Mouse (Mus musculus) c-Kit-positive CD71-negative TER-119-negative erythroid progenitor cells, embryonic 14.5 days (primary cell): Measurements from ENCODE around the gene Sypl2.

Experiments used
- DNase-seq: peaks from one replicate; pipeline ENCODE4 v3.0.0-alpha.2; 2013; ENCODE audit warnings: low read depth

Gene Sypl2

DNA sequence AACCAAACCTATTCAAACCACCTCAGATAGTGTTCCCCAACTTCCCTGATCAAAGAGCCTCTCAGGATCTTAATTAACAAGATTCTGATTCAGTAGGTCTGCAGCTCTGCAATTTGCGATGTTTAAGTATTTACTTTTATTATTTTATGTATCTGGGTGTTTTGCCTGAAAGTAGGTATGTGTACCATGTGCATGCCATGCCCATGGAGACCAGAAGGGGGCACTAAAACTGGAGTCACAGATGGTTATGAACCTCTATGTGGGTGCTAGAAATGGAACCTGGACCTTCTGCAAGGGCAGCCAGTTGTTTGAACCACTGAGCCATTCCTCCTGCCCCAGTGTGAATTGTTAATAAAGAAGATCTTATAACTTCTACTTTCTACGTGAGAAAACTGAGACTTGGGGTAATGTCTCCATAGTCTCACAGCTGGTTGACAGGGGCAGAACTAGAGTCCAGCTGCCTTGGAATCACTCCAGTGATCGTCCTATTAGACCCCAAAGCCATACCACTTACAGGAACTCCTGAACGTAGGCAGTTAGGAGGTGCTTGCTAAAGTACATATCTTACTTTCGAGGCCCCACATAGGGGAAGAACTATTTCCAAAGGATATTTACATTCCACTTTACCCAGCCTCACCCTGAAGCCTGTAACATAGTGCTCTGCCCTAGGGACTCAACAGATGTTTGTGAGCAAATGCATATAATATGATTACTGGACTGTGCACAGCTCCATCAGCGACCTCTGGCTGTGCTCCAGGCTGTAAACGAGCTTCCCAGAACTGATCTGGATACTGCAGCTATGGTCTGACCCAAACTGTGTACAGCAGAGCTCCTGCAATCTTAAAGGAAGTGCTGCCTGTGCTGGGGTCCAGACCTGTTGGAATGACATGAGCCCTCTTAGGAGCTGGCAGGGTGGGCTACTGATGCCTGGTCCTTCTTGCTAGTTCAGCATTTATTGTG, 47.4 kb downstream of the Sypl2 start:
- no peak for DNase-seq

DNA sequence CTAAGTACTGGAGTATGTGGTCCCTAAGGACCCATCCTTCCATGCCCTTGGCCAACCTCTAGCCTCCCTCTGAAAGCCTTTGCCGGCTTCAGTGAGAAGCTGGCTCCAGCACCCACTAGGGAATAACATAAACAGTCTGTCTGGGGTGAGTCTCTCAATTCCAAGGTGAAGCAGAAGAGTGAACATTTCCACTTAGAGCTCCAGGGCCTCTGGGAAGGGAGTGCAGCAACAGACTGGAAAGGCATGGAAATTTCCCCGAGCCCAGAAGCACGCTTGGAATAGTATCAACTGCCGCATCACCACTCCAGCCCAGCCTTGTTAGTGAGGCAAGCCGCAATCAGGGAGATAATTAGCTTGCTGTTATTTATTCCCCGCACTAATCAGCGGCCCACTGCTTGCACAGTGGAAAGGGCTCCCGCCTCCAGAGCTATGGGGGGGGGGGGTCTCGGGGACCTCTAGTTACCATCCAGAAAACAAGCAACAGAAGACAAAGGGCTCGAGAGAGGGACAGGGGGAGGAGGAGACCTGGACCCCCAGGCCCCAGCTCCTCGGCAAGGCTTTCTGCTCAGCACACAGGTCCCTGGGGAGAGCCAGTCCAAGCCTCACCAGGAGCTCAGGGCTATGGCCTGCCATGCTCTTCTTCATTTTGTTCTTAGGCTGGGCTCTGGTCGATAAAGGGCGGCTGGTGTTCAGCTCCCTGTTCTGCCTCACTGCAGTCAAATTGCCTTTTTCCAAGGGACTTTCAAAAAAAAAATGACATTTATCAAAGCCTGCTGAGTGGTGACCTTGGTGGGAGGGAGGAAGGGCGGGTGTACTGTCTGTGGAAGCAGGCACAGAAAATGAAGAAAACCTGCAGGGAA, 51.5 kb downstream of the Sypl2 start:
- DNase-seq = no peak

DNA sequence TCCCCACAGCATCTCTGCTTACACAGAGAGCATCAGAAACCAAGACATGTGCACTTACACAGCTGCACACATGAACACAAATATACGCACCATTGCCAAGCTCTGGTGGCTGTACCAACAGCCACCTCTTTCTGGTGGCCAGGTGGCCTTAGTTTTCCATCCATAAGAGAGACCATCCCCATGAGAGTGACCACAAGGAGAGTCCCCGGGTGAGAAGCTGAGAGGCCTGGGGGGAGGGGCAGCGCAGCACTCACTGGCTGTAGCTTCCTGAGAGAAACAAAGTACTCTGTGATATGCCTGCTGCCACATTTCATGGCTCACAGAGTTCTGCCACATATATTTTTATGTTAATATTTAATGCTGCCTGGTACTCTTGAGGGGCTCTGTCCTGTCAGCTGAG, 57.2 kb downstream of the Sypl2 start:
- no peak for DNase-seq

DNA sequence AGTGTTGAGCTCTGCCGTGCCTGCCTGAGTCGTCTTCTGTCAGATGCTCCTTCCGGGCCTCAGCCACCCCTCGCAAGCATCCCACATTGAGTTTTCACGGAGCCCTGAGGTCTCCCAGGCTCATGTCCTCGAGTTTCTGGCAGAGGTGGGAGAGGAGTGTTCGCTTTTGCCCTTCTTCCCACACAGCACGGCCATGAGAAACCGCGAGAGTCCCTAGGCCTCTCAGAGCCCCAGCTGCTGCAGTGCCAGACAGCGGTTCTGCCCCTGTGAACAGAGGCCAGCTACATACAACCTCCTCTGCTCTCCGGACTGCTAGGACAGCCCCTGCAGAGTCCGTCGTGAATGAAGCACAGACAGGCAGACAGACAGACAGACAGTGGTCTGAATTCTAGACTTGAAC, 58.9 kb downstream of the Sypl2 start:
- no peak for DNase-seq

- DNase-seq = no peak
Measured at GRCm38 (mm10) chr3:108166486-108167211, 59.8 kb downstream of the Sypl2 start.

DNA sequence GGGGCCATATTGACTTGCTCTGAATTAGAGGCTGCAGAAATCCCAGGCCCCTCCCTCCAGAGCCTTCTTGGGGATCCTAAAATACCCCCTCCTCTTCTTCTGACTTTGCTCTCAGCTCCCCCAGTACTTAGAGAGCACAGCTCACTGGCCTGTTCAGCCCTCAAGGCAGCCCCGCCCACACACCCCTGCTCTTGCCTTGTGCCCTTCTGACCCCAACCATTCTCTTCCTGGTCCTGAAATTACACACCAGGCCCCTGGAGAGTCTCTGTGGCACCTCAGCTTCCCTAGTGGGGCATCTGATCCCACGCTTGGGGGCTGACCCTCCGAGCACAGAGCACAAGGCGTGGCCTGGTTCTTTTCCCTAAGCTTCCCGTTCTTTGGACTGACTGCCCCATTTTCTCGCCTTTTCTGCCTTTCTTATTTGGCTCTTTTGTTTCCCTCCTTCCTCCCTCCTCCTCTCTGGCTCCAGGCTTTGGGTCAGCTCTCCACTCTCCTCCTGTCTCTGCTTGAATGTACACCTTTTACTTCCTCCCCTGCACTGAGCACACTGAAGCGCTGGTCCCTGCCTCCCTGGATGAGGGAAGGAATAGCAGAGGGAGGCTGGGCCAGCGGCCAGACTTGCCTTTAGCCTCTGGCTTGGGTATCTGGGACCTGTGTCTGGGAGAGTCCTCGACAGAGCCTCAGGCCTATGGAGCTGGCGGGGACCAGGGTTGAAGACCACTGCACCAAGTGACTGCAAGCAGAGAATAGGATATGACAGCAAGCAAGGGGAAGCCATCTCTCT, 60.7 kb downstream of the Sypl2 start:
- DNase-seq = no peak

GRCm38 (mm10) chr3:108164807-108165206, 61.6 kb downstream of the Sypl2 start:
- DNase-seq = no peak

- no peak for DNase-seq
Measured at GRCm38 (mm10) chr3:108164091-108164490, 62.4 kb downstream of the Sypl2 start.
